Mouse (Mus musculus): ENCODE results near the gene Lpcat2b.
"Not testable (repeated sequence)": the region's sequence is repeated elsewhere in the genome, so short reads cannot be mapped to it uniquely, and the experiment has no call there.

Lpcat2b gene

GRCm38 (mm10) chr5:107431249-107431648 is at the start of gene Lpcat2b:
TSS of gene Lpcat2b (plus strand) at chr5:107431549.
- no peak within 1 kb of the TSS for H3K4me3 ChIP-seq (replicated peaks; ENCODE audit: low read length)
- no peaks in the 10 kb centered on the region for H3K9me3 ChIP-seq (ENCODE audit: low read length)
- no peaks in the 10 kb centered on the region for H3K36me3 ChIP-seq (ENCODE audit: insufficient read depth, low read length)
- no peaks in the 10 kb centered on the region for H3K27me3 ChIP-seq (ENCODE audit: insufficient read depth, low read length)
- TF ChIP-seq NANOG (IDR thresholded peaks at IDR 0.05; ENCODE audit: borderline replicate concordance, low read length) (no peak), CTCF (conservative IDR thresholded peaks at IDR 0.05; ENCODE audit: low read length) (no peak), POU5F1 (IDR thresholded peaks at IDR 0.05; ENCODE audit: borderline replicate concordance, low read length) (no peak)
- no peaks in the 10 kb centered on the region; the same call in 1 of the 2 replicates for H3K4me1 ChIP-seq (replicated peaks; ENCODE audit: low read depth, low read length)

- not testable (repeated sequence) for H3K27me3 ChIP-seq (ENCODE audit: insufficient read depth, low read length); H3K4me1 ChIP-seq (replicated peaks; ENCODE audit: low read depth, low read length); H3K36me3 ChIP-seq (ENCODE audit: insufficient read depth, low read length); H3K9me3 ChIP-seq (ENCODE audit: low read length); H3K4me3 ChIP-seq (replicated peaks; ENCODE audit: low read length)
These were observed 44.9 kb upstream of the Lpcat2b start for GRCm38 (mm10) chr5:107386448-107386847.

GRCm38 (mm10) chr5:107387788-107388187 is 43.6 kb upstream of the Lpcat2b start:
- H3K9me3 ChIP-seq (ENCODE audit: low read length): no peaks in the 10 kb centered on the region
- H3K27me3 ChIP-seq (ENCODE audit: insufficient read depth, low read length): no peaks in the 10 kb centered on the region
- no peak for TF ChIP-seq CTCF (conservative IDR thresholded peaks at IDR 0.05; ENCODE audit: low read length)
- TF ChIP-seq NANOG (IDR thresholded peaks at IDR 0.05; ENCODE audit: borderline replicate concordance, low read length): no peak
- no peak for TF ChIP-seq POU5F1 (IDR thresholded peaks at IDR 0.05; ENCODE audit: borderline replicate concordance, low read length)
- no peaks in the 10 kb centered on the region for H3K36me3 ChIP-seq (ENCODE audit: insufficient read depth, low read length)
- H3K4me3 ChIP-seq (replicated peaks; ENCODE audit: low read length): no peak overlapping the region
- no peaks in the 10 kb centered on the region for H3K4me1 ChIP-seq (replicated peaks; ENCODE audit: low read depth, low read length)

GRCm38 (mm10) chr5:107389373-107389772 is 42.0 kb upstream of the Lpcat2b start:
- Histone ChIP-seq H3K9me3 (ENCODE audit: low read length) (no peaks in the 10 kb centered on the region), H3K4me3 (replicated peaks; ENCODE audit: low read length) (no peak overlapping the region)
- TF ChIP-seq CTCF (conservative IDR thresholded peaks at IDR 0.05; ENCODE audit: low read length) (no peak), POU5F1 (IDR thresholded peaks at IDR 0.05; ENCODE audit: borderline replicate concordance, low read length) (no peak), NANOG (IDR thresholded peaks at IDR 0.05; ENCODE audit: borderline replicate concordance, low read length) (no peak)

GRCm38 (mm10) chr5:107394437-107394836 is 36.9 kb upstream of the Lpcat2b start:
- no peak for TF ChIP-seq POU5F1 (IDR thresholded peaks at IDR 0.05; ENCODE audit: borderline replicate concordance, low read length)
- no peak for TF ChIP-seq CTCF (conservative IDR thresholded peaks at IDR 0.05; ENCODE audit: low read length)
- no peak for TF ChIP-seq NANOG (IDR thresholded peaks at IDR 0.05; ENCODE audit: borderline replicate concordance, low read length)
- H3K9me3 ChIP-seq (ENCODE audit: low read length): no peaks in the 10 kb centered on the region
- H3K36me3 ChIP-seq (ENCODE audit: insufficient read depth, low read length): no peaks in the 10 kb centered on the region
- 0 out of 2 replicates have a peak, but pooled peaks cover 5% of the 10 kb centered on the region for H3K4me1 ChIP-seq (replicated peaks; ENCODE audit: low read depth, low read length)
- no peaks in the 10 kb centered on the region for H3K27me3 ChIP-seq (ENCODE audit: insufficient read depth, low read length)
- no peak overlapping the region for H3K4me3 ChIP-seq (replicated peaks; ENCODE audit: low read length)

More at GRCm38 (mm10) chr5:107389373-107389772, 42.0 kb upstream of the Lpcat2b start:
- Histone ChIP-seq H3K27me3 (ENCODE audit: insufficient read depth, low read length) (no peaks in the 10 kb centered on the region), H3K4me1 (replicated peaks; ENCODE audit: low read depth, low read length) (no peaks in the 10 kb centered on the region), H3K36me3 (ENCODE audit: insufficient read depth, low read length) (no peaks in the 10 kb centered on the region)

GRCm38 (mm10) chr5:107402436-107402835 is 28.9 kb upstream of the Lpcat2b start, which contains the start of gene Ephx4:
TSS of gene Ephx4 (plus strand) at chr5:107402736.
- Histone ChIP-seq H3K4me3 (replicated peaks; ENCODE audit: low read length) (peak within 1 kb of the TSS; percentile 83), H3K27me3 (ENCODE audit: insufficient read depth, low read length) (peaks cover 31% of the 10 kb centered on the region), H3K36me3 (ENCODE audit: insufficient read depth, low read length) (no peaks in the 10 kb centered on the region), H3K9me3 (ENCODE audit: low read length) (no peaks in the 10 kb centered on the region), H3K4me1 (replicated peaks; ENCODE audit: low read depth, low read length) (peaks cover 18% of the 10 kb centered on the region)
- TF ChIP-seq NANOG (IDR thresholded peaks at IDR 0.05; ENCODE audit: borderline replicate concordance, low read length) (no peak), POU5F1 (IDR thresholded peaks at IDR 0.05; ENCODE audit: borderline replicate concordance, low read length) (no peak), CTCF (conservative IDR thresholded peaks at IDR 0.05; ENCODE audit: low read length) (no peak)

GRCm38 (mm10) chr5:107403011-107403946 is 28.1 kb upstream of the Lpcat2b start:
- TF ChIP-seq CTCF (conservative IDR thresholded peaks at IDR 0.05; ENCODE audit: low read length) (no peak), NANOG (IDR thresholded peaks at IDR 0.05; ENCODE audit: borderline replicate concordance, low read length) (no peak), POU5F1 (IDR thresholded peaks at IDR 0.05; ENCODE audit: borderline replicate concordance, low read length) (no peak)
- peaks cover 12% of the 10 kb centered on the region for H3K4me1 ChIP-seq (replicated peaks; ENCODE audit: low read depth, low read length)
- no peaks in the 10 kb centered on the region for H3K36me3 ChIP-seq (ENCODE audit: insufficient read depth, low read length)
- H3K9me3 ChIP-seq (ENCODE audit: low read length): no peaks in the 10 kb centered on the region
- H3K4me3 ChIP-seq (replicated peaks; ENCODE audit: low read length): peak overlapping the region; percentile 83
- H3K27me3 ChIP-seq (ENCODE audit: insufficient read depth, low read length): peaks cover 31% of the 10 kb centered on the region

- peaks cover 31% of the 10 kb centered on the region for H3K27me3 ChIP-seq (ENCODE audit: insufficient read depth, low read length)
These were observed 27.2 kb upstream of the Lpcat2b start for GRCm38 (mm10) chr5:107403947-107404684.

More at GRCm38 (mm10) chr5:107403947-107404684, 27.2 kb upstream of the Lpcat2b start:
- H3K9me3 ChIP-seq (ENCODE audit: low read length): no peaks in the 10 kb centered on the region
- no peaks in the 10 kb centered on the region for H3K36me3 ChIP-seq (ENCODE audit: insufficient read depth, low read length)
- TF ChIP-seq CTCF (conservative IDR thresholded peaks at IDR 0.05; ENCODE audit: low read length) (no peak), POU5F1 (IDR thresholded peaks at IDR 0.05; ENCODE audit: borderline replicate concordance, low read length) (no peak), NANOG (IDR thresholded peaks at IDR 0.05; ENCODE audit: borderline replicate concordance, low read length) (no peak)
- peaks cover 12% of the 10 kb centered on the region for H3K4me1 ChIP-seq (replicated peaks; ENCODE audit: low read depth, low read length)
- H3K4me3 ChIP-seq (replicated peaks; ENCODE audit: low read length): peak overlapping the region; percentile 83

Measured in E14TG2a.4 (cell line).